Mouse (Mus musculus): ENCODE measurements around the gene Impg1. TPM values are rescaled to one million over a fixed set of nuclear protein-coding genes. Genes with fewer than 3 reads are reported as not detected.
"Not testable (repeated sequence)": the region's sequence is repeated elsewhere in the genome, so short reads cannot be mapped to it uniquely, and the experiment has no call there.

Gene Impg1
- polyA plus RNA-seq, 1 experiment from 2014 or later: not detected

GRCm38 (mm10) chr9:80335660-80336357 is 129.5 kb downstream of the Impg1 start:
- Histone ChIP-seq H3K9me3 (no peaks in the 10 kb centered on the region), H3K4me1 (replicated peaks) (peaks cover 8% of the 10 kb centered on the region; the same call in 1 of the 2 replicates), H3K36me3 (no peaks in the 10 kb centered on the region), H3K27me3 (ENCODE audit: insufficient read depth, poor library complexity, severe bottlenecking) (peaks cover 8% of the 10 kb centered on the region; the same call in 1 of the 2 replicates), H3K27ac (no peak overlapping the region), H3K4me3 (no peak overlapping the region)
- no peak for DNase-seq (ENCODE audit: low spot score)
- WGBS: 87% methylated on average over 13 of the region's 13 CpGs

GRCm38 (mm10) chr9:80333998-80334605 is 131.2 kb downstream of the Impg1 start:
- no peak overlapping the region for H3K4me3 ChIP-seq
- H3K36me3 ChIP-seq: no peaks in the 10 kb centered on the region
- H3K27me3 ChIP-seq (ENCODE audit: insufficient read depth, poor library complexity, severe bottlenecking): peaks cover 8% of the 10 kb centered on the region; the same call in 1 of the 2 replicates
- H3K4me1 ChIP-seq (replicated peaks): peaks cover 8% of the 10 kb centered on the region; the same call in 1 of the 2 replicates
- DNase-seq (ENCODE audit: low spot score): no peak
- no peak overlapping the region for H3K27ac ChIP-seq
- 64% methylated on average over 14 of the region's 14 CpGs for WGBS
- no peaks in the 10 kb centered on the region for H3K9me3 ChIP-seq

- Histone ChIP-seq H3K27ac (no peak overlapping the region), H3K9me3 (no peaks in the 10 kb centered on the region), H3K27me3 (ENCODE audit: insufficient read depth, poor library complexity, severe bottlenecking) (peaks cover 8% of the 10 kb centered on the region; the same call in 1 of the 2 replicates), H3K4me3 (no peak overlapping the region), H3K36me3 (no peaks in the 10 kb centered on the region), H3K4me1 (replicated peaks) (peaks cover 8% of the 10 kb centered on the region; the same call in 1 of the 2 replicates)
- DNase-seq (ENCODE audit: low spot score): no peak
- WGBS: 65% methylated on average over 8 of the region's 8 CpGs
These were observed 131.8 kb downstream of the Impg1 start for GRCm38 (mm10) chr9:80333466-80333865.

- Histone ChIP-seq H3K27me3 (ENCODE audit: insufficient read depth, poor library complexity, severe bottlenecking) (peaks cover 8% of the 10 kb centered on the region; the same call in 1 of the 2 replicates), H3K9me3 (no peaks in the 10 kb centered on the region), H3K4me1 (replicated peaks) (peaks cover 8% of the 10 kb centered on the region; the same call in 1 of the 2 replicates), H3K36me3 (no peaks in the 10 kb centered on the region), H3K27ac (0 out of 2 replicates have a peak overlapping the region, but pooled peaks have one; percentile 12), H3K4me3 (peak overlapping the region; percentile 38)
- peak; percentile 57 for DNase-seq (ENCODE audit: low spot score)
- 22% methylated on average over 14 of the region's 14 CpGs for WGBS
These were observed 133.1 kb downstream of the Impg1 start for GRCm38 (mm10) chr9:80332153-80332552.

DNA sequence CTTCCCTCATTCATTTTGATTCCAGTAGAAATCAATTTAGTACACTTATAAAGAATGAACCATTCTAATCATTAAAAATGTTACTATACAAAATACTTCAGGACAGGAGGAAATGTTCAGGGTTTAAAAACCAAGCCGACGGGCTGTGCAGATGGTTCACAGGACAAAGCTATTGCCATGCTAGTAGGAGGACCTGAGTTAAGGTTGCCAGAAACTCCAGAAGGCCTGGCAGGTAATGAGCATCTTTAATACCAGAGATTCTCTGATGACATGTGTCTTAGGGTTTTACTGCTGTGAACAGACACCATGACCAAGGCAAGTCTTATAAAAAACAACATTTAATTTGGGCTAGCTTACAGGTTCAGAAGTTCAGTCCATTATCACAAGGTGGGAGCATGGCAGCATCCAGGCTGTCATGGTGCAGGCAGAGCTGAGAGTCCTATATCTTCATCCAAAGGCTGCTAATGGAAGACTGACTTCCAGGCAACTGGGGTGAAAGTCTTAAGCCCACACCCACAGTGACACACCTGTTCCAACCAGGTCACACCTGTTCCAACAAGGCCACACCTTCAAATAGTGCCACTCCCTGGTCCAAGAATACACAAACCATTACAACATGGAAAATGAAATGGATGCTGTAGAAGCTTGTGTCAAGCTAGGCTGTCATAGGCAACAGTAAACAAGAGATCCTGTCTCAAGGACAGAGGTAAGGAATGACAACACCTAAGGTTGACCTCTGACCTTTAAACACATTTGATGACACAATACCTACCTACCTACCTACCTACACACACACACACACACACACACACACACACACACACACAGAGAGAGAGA is 144.0 kb downstream of the Impg1 start:
- H3K4me3 ChIP-seq; H3K9me3 ChIP-seq; H3K36me3 ChIP-seq; H3K27ac ChIP-seq; H3K4me1 ChIP-seq (replicated peaks); H3K27me3 ChIP-seq (ENCODE audit: insufficient read depth, poor library complexity, severe bottlenecking); DNase-seq (ENCODE audit: low spot score): not testable (repeated sequence)
- WGBS: 97% methylated on average over 2 of the region's 2 CpGs

- H3K4me1 ChIP-seq (replicated peaks): no peaks in the 10 kb centered on the region
- no peak for DNase-seq (ENCODE audit: low spot score)
- no peaks in the 10 kb centered on the region for H3K36me3 ChIP-seq
- WGBS: 85% methylated on average over 6 of the region's 6 CpGs
- no peak overlapping the region for H3K4me3 ChIP-seq
- H3K27me3 ChIP-seq (ENCODE audit: insufficient read depth, poor library complexity, severe bottlenecking): no peaks in the 10 kb centered on the region
- H3K27ac ChIP-seq: no peak overlapping the region
- H3K9me3 ChIP-seq: no peaks in the 10 kb centered on the region
These were observed 147.3 kb downstream of the Impg1 start for GRCm38 (mm10) chr9:80318027-80318426.

- no peaks in the 10 kb centered on the region for H3K9me3 ChIP-seq
- 93% methylated on average over 6 of the region's 6 CpGs for WGBS
- H3K4me1 ChIP-seq (replicated peaks): no peaks in the 10 kb centered on the region
- H3K4me3 ChIP-seq: no peak overlapping the region
- no peak overlapping the region for H3K27ac ChIP-seq
- no peaks in the 10 kb centered on the region for H3K27me3 ChIP-seq (ENCODE audit: insufficient read depth, poor library complexity, severe bottlenecking)
- no peaks in the 10 kb centered on the region for H3K36me3 ChIP-seq
- no peak for DNase-seq (ENCODE audit: low spot score)
These were observed 149.4 kb downstream of the Impg1 start for GRCm38 (mm10) chr9:80315922-80316321.

GRCm38 (mm10) chr9:80313610-80314009 is 151.7 kb downstream of the Impg1 start:
- Histone ChIP-seq H3K4me3 (no peak overlapping the region), H3K4me1 (replicated peaks) (no peaks in the 10 kb centered on the region), H3K36me3 (no peaks in the 10 kb centered on the region), H3K27me3 (ENCODE audit: insufficient read depth, poor library complexity, severe bottlenecking) (no peaks in the 10 kb centered on the region), H3K27ac (no peak overlapping the region), H3K9me3 (no peaks in the 10 kb centered on the region)
- DNase-seq (ENCODE audit: low spot score): no peak
- WGBS: 85% methylated on average over 5 of the region's 5 CpGs

- Histone ChIP-seq H3K27ac (no peak overlapping the region), H3K27me3 (ENCODE audit: insufficient read depth, poor library complexity, severe bottlenecking) (no peaks in the 10 kb centered on the region), H3K36me3 (no peaks in the 10 kb centered on the region), H3K4me3 (no peak overlapping the region), H3K4me1 (replicated peaks) (peaks cover 4% of the 10 kb centered on the region; the same call in 1 of the 2 replicates), H3K9me3 (no peaks in the 10 kb centered on the region)
- no peak for DNase-seq (ENCODE audit: low spot score)
- 84% methylated on average over 13 of the region's 13 CpGs for WGBS
These were observed 157.7 kb downstream of the Impg1 start for GRCm38 (mm10) chr9:80307629-80308028.

DNA sequence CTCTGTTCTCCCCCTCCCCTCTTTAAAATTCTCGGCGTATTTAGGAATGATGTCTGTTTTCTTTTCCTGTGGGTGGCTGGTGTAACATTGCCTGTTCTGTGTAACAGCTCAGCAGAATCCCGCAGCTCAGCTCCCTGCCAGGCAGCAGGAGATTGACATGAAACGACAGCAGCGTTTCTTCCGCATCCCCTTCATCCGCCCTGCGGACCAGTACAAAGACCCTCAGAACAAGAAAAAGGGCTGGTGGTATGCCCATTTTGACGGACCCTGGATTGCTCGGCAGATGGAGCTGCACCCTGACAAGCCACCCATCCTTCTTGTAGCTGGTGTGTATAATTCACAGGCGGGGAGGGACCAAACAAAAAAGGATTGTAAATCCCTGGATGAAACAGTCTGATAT is 158.4 kb downstream of the Impg1 start:
- H3K4me3 ChIP-seq: no peak overlapping the region
- 33% methylated on average over 11 of the region's 11 CpGs for WGBS
- H3K27ac ChIP-seq: 0 out of 2 replicates have a peak overlapping the region, but pooled peaks have one; percentile 5
- no peak for DNase-seq (ENCODE audit: low spot score)
- H3K36me3 ChIP-seq: no peaks in the 10 kb centered on the region
- H3K9me3 ChIP-seq: no peaks in the 10 kb centered on the region
- no peaks in the 10 kb centered on the region for H3K27me3 ChIP-seq (ENCODE audit: insufficient read depth, poor library complexity, severe bottlenecking)
- H3K4me1 ChIP-seq (replicated peaks): peaks cover 4% of the 10 kb centered on the region; the same call in 1 of the 2 replicates

- peaks cover 4% of the 10 kb centered on the region; the same call in 1 of the 2 replicates for H3K4me1 ChIP-seq (replicated peaks)
- H3K27ac ChIP-seq: 0 out of 2 replicates have a peak overlapping the region, but pooled peaks have one; percentile 5
- H3K27me3 ChIP-seq (ENCODE audit: insufficient read depth, poor library complexity, severe bottlenecking): no peaks in the 10 kb centered on the region
- no peaks in the 10 kb centered on the region for H3K36me3 ChIP-seq
- WGBS: 87% methylated on average over 4 of the region's 4 CpGs
- H3K9me3 ChIP-seq: no peaks in the 10 kb centered on the region
- DNase-seq (ENCODE audit: low spot score): no peak
- H3K4me3 ChIP-seq: no peak overlapping the region
These were observed 158.9 kb downstream of the Impg1 start for GRCm38 (mm10) chr9:80306390-80306789.

DNA sequence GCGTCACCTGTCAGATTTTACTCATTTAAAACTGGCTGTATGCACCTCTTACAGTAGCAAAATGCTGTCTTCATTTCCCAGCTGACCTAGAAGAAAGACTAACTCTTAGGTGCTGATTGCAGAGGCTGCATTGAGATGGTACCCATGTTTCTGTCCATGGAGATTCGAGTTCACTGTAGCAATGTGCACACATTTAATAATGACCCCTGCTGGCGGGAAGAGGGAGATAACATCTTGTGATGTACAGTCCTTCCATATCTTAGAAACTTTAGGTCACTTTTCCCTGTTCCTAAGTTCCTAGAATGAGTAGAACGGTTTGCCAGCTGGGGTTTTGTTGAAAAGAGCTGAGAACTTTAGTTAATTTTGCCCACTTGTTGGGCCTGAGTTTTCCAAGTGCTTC is 161.8 kb downstream of the Impg1 start:
- no peaks in the 10 kb centered on the region for H3K27me3 ChIP-seq (ENCODE audit: insufficient read depth, poor library complexity, severe bottlenecking)
- H3K4me1 ChIP-seq (replicated peaks): peaks cover 4% of the 10 kb centered on the region; the same call in 1 of the 2 replicates
- H3K9me3 ChIP-seq: no peaks in the 10 kb centered on the region
- no peaks in the 10 kb centered on the region for H3K36me3 ChIP-seq
- no peak overlapping the region for H3K27ac ChIP-seq
- DNase-seq (ENCODE audit: low spot score): no peak
- WGBS: 75% methylated on average over 4 of the region's 4 CpGs
- no peak overlapping the region for H3K4me3 ChIP-seq

All from hindbrain, embryonic 10.5 days (tissue).